Mouse (Mus musculus) megakaryocyte, embryonic 14.5 days (primary cell): ENCODE measurements at regions not wholly inside any gene's neighbourhood (a gene's known extent, or its start where the extent isn't known, plus 50 kb on each side); places are given as distances from the start of the nearest gene placed in this dataset.

ENCODE experiments used
- FLI1 ChIP-seq: IDR thresholded peaks from 2 replicates; pipeline ENCODE4 v1.6.1; 2012; ENCODE audit warnings: low read length, inconsistent platforms, mixed read lengths
- GATA1 ChIP-seq: IDR thresholded peaks from 3 replicates; pipeline ENCODE4 v1.6.1; 2012; ENCODE audit warnings: mixed read lengths, low read length, inconsistent platforms, borderline replicate concordance

DNA sequence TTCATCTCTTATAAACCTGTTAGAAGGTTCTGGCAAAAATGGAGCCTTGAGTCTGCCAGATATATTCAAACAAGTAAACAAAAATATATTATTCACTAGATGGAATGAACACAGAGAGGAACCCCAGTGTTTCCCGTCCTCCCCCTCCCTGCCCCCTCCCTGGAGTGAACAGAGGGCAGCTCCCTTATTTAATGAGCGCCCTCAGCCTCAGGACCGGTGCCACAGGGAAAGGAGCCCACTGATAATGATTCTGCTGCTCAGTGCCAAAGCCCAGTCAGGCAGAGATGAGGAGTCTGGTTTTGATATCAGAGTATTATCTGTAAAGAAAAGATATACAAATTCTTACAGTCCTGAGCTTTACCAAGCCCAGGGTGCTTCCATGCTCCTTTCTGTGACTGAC lies 134.4 kb upstream of the Tmc3 start:
- no peak for TF ChIP-seq GATA1
- no peak for TF ChIP-seq FLI1
